11 mouse cellular contexts compared by ENCODE assay signal in genomic region chr15:102460409-102460808, GRCm38 (mm10). TPM values are rescaled to one million over a fixed set of nuclear protein-coding genes. Genes with fewer than 3 reads are reported as not detected.
DNase-seq lines count a peak whose midpoint lies in the region; ATAC-seq and TF ChIP-seq lines count a peak whose summit lies in the region.
"Had no signal": no experiment of that assay in that cellular context is flagged by ENCODE, and none has a peak within 500 bp of the region (broad histone marks: within the 10 kb centered on the region; RNA-seq: fewer than 3 reads in every experiment).

No protein-coding gene starts in this region.

- intact Hi-C loops in heart, postnatal 36 days (cut with DNase I), result no loop called here

- peak overlapping the region; percentile 5; the same call in 1 of the 2 replicates for H3K9ac ChIP-seq in heart, embryonic 12.5 days
- H3K9ac ChIP-seq in intestine, embryonic 16.5 days (ENCODE audit: low read depth, low read length), result peak overlapping the region; percentile 50; the same call in 1 of the 2 replicates
- peak overlapping the region; percentile 51 for H3K9ac ChIP-seq in stomach, embryonic 16.5 days (ENCODE audit: low read length)

- WGBS in heart, embryonic 12.5 days, result 70% methylated on average over 12 of the region's 12 CpGs
- 53% methylated on average over 12 of the region's 12 CpGs for WGBS in spleen, adult 2 months
- WGBS in intestine, embryonic 16.5 days, result 81% methylated on average over 12 of the region's 12 CpGs
- 76% methylated on average over 12 of the region's 12 CpGs for WGBS in stomach, embryonic 16.5 days

- no peaks in the 10 kb centered on the region for H3K9me3 ChIP-seq in heart, embryonic 12.5 days (replicated peaks)
- no peaks in the 10 kb centered on the region for H3K9me3 ChIP-seq in intestine, embryonic 16.5 days (ENCODE audit: control insufficient read depth, low read length)
- no peaks in the 10 kb centered on the region for H3K9me3 ChIP-seq in stomach, embryonic 16.5 days (replicated peaks; ENCODE audit: control insufficient read depth, low read length)

- H3K4me2 ChIP-seq in heart, embryonic 12.5 days, result peak overlapping the region; percentile 66
- H3K4me2 ChIP-seq in intestine, embryonic 16.5 days (ENCODE audit: low read depth, low read length), result peak overlapping the region; percentile 60
- peak overlapping the region; percentile 74 for H3K4me2 ChIP-seq in stomach, embryonic 16.5 days (ENCODE audit: low read depth, low read length)

- ATAC-seq in heart, embryonic 12.5 days (ENCODE audit: insufficient number of reproducible peaks, low FRiP score), result no peak
- no peak for ATAC-seq in intestine, embryonic 16.5 days
- no peak for ATAC-seq in stomach, embryonic 16.5 days (ENCODE audit: insufficient read depth, low FRiP score)

- no peak for DNase-seq in heart, postnatal 36 days
- DNase-seq in spleen, adult 2 months (ENCODE audit: low read depth in 1 of 2, low spot score in 2 of 2), result no peak
- no peak for DNase-seq in spleen, postnatal 14 days (ENCODE audit: low spot score in 2 of 2)
- DNase-seq in left cerebral cortex, adult 18-20 months (ENCODE audit: low spot score in 2 of 2), result no peak
- DNase-seq in frontal cortex, postnatal 36 days (ENCODE audit: low spot score in 2 of 2), result no peak
- DNase-seq: left cerebral cortex, postnatal 4 days had no signal

- H3K4me3 ChIP-seq in heart, embryonic 12.5 days, result peak overlapping the region; percentile 56
- peak overlapping the region; percentile 10; the same call in 1 of the 2 replicates for H3K4me3 ChIP-seq in spleen, adult 2 months (ENCODE audit: extremely low read depth, insufficient read depth, insufficient read length)
- H3K4me3 ChIP-seq in intestine, embryonic 16.5 days (ENCODE audit: low read length), result peak overlapping the region; percentile 62
- peak overlapping the region; percentile 64 for H3K4me3 ChIP-seq in stomach, embryonic 16.5 days (replicated peaks; ENCODE audit: low read length)

- H3K27me3 ChIP-seq in heart, embryonic 12.5 days (replicated peaks), result no peaks in the 10 kb centered on the region
- no peaks in the 10 kb centered on the region for H3K27me3 ChIP-seq in spleen, adult 2 months (ENCODE audit: control insufficient read depth, insufficient read depth, low read length)
- no peaks in the 10 kb centered on the region for H3K27me3 ChIP-seq in intestine, embryonic 16.5 days (replicated peaks; ENCODE audit: control insufficient read depth, insufficient read depth, low read length)
- no peaks in the 10 kb centered on the region for H3K27me3 ChIP-seq in stomach, embryonic 16.5 days (ENCODE audit: control insufficient read depth, insufficient read depth, low read length)

- H3K4me1 ChIP-seq in heart, embryonic 12.5 days (replicated peaks), result peaks cover 19% of the 10 kb centered on the region
- peaks cover 10% of the 10 kb centered on the region for H3K4me1 ChIP-seq in spleen, adult 2 months (ENCODE audit: control insufficient read depth, insufficient read depth, insufficient read length)
- H3K4me1 ChIP-seq in intestine, embryonic 16.5 days (ENCODE audit: control insufficient read depth, insufficient read depth, low read length), result peaks cover 14% of the 10 kb centered on the region
- H3K4me1 ChIP-seq in stomach, embryonic 16.5 days (ENCODE audit: control insufficient read depth, insufficient read depth, low read length), result peaks cover 13% of the 10 kb centered on the region

- peaks cover 17% of the 10 kb centered on the region; the same call in 1 of the 2 replicates for H3K36me3 ChIP-seq in heart, embryonic 12.5 days
- peaks cover 11% of the 10 kb centered on the region for H3K36me3 ChIP-seq in spleen, adult 2 months (ENCODE audit: control insufficient read depth, insufficient read depth, low read length)
- H3K36me3 ChIP-seq in intestine, embryonic 16.5 days (ENCODE audit: control insufficient read depth, insufficient read depth, low read length), result no peaks in the 10 kb centered on the region
- H3K36me3 ChIP-seq in stomach, embryonic 16.5 days (ENCODE audit: control insufficient read depth, insufficient read depth, low read length), result no peaks in the 10 kb centered on the region

- peak overlapping the region; percentile 64 for H3K27ac ChIP-seq in heart, embryonic 12.5 days (ENCODE audit: poor library complexity, severe bottlenecking)
- H3K27ac ChIP-seq in spleen, adult 2 months (ENCODE audit: insufficient read depth, low read length), result 0 out of 2 replicates have a peak overlapping the region, but pooled peaks have one; percentile 9
- peak overlapping the region; percentile 50; the same call in 1 of the 2 replicates for H3K27ac ChIP-seq in intestine, embryonic 16.5 days (ENCODE audit: low read length)
- H3K27ac ChIP-seq in stomach, embryonic 16.5 days (ENCODE audit: low read length), result peak overlapping the region; percentile 50; the same call in 1 of the 2 replicates

- no peak for TF ChIP-seq POLR2A in spleen, adult 2 months (IDR thresholded peaks at IDR 0.05; ENCODE audit: low read depth, low read length)

- no peak for TF ChIP-seq CTCF in spleen, adult 2 months (IDR thresholded peaks at IDR 0.05; ENCODE audit: extremely low read depth, insufficient read depth, insufficient read length, insufficient replicate concordance)

RNA-seq across cellular contexts. Expression of gene Prr13, which starts 1.6 kb away (rescaled TPM):
- 116 and 119 TPM in 2 replicates for polyA plus RNA-seq in heart, embryonic 12.5 days (2016; fragmentation: Nextera tagmentation; extraction: Ambion mirVana)
- 10 to 100 TPM; 19.4 to 26.1 TPM for total RNA-seq in heart, postnatal 36 days (2021)
- polyA plus RNA-seq in spleen, adult 2 months (2012; rRNA removed), result 170 and 215 TPM in 2 replicates
- 173 and 182 TPM in 2 replicates for polyA plus RNA-seq in intestine, embryonic 16.5 days (2015; fragmentation: Nextera tagmentation; extraction: Ambion mirVana)
- 131 and 157 TPM in 2 replicates for polyA plus RNA-seq in stomach, embryonic 16.5 days (2015; fragmentation: Nextera tagmentation; extraction: Ambion mirVana)
- total RNA-seq in left cerebral cortex, adult 18-20 months (2021), result 10 to 100 TPM; 55.0 to 57.5 TPM

RNA-seq across cellular contexts. Expression of gene Pcbp2, which starts 9.9 kb away (rescaled TPM):
- 134 and 142 TPM in 2 replicates for polyA plus RNA-seq in heart, embryonic 12.5 days (2016; fragmentation: Nextera tagmentation; extraction: Ambion mirVana)
- total RNA-seq in heart, postnatal 36 days (2021), result 100 to 1,000 TPM; 482 to 500 TPM
- polyA plus RNA-seq in spleen, adult 2 months (2012; rRNA removed), result 378 and 426 TPM in 2 replicates
- 138 and 152 TPM in 2 replicates for polyA plus RNA-seq in intestine, embryonic 16.5 days (2015; fragmentation: Nextera tagmentation; extraction: Ambion mirVana)
- 166 TPM in 2 replicates for polyA plus RNA-seq in stomach, embryonic 16.5 days (2015; fragmentation: Nextera tagmentation; extraction: Ambion mirVana)
- total RNA-seq in left cerebral cortex, adult 18-20 months (2021), result 100 to 1,000 TPM; 499 to 503 TPM

RNA-seq across cellular contexts. Expression of gene Amhr2, which starts 15.2 kb away (rescaled TPM):
- polyA plus RNA-seq in heart, embryonic 12.5 days (2016; fragmentation: Nextera tagmentation; extraction: Ambion mirVana), result 0.38 and 0.71 TPM in 2 replicates
- total RNA-seq in heart, postnatal 36 days (2021), result under 1 TPM; 0.16 to 0.78 TPM
- 0.56 and 0.66 TPM in 2 replicates for polyA plus RNA-seq in spleen, adult 2 months (2012; rRNA removed)
- 0.75 and 0.88 TPM in 2 replicates for polyA plus RNA-seq in intestine, embryonic 16.5 days (2015; fragmentation: Nextera tagmentation; extraction: Ambion mirVana)
- polyA plus RNA-seq in stomach, embryonic 16.5 days (2015; fragmentation: Nextera tagmentation; extraction: Ambion mirVana), result 0.68 and 2.5 TPM in 2 replicates
- total RNA-seq in left cerebral cortex, adult 18-20 months (2021), result 1 to 10 TPM; 1.7 to 2.1 TPM
- total RNA-seq: common myeloid progenitor, adult 5-6 weeks had no signal

RNA-seq across cellular contexts. Expression of gene Gm10337, which starts 43.1 kb away (rescaled TPM):
- polyA plus RNA-seq in heart, embryonic 12.5 days (2016; fragmentation: Nextera tagmentation; extraction: Ambion mirVana), result not detected in 2 replicates
- not detected for total RNA-seq in heart, postnatal 36 days (2021)
- polyA plus RNA-seq in spleen, adult 2 months (2012; rRNA removed), result not detected in 2 replicates
- polyA plus RNA-seq in intestine, embryonic 16.5 days (2015; fragmentation: Nextera tagmentation; extraction: Ambion mirVana), result 5.5 TPM in 1 of 2 replicates, not detected in the other
- polyA plus RNA-seq in stomach, embryonic 16.5 days (2015; fragmentation: Nextera tagmentation; extraction: Ambion mirVana), result not detected in 2 replicates
- total RNA-seq in left cerebral cortex, adult 18-20 months (2021), result not detected
- total RNA-seq: common myeloid progenitor, adult 5-6 weeks; gastrocnemius, adult 8-10 months; left cerebral cortex, postnatal 4 days had no signal

RNA-seq across cellular contexts. Expression of gene Sp1, which starts 54.5 kb away (rescaled TPM):
- polyA plus RNA-seq in heart, embryonic 12.5 days (2016; fragmentation: Nextera tagmentation; extraction: Ambion mirVana), result 6.9 and 7.3 TPM in 2 replicates
- 10 to 100 TPM; 45.7 to 49.1 TPM for total RNA-seq in heart, postnatal 36 days (2021)
- polyA plus RNA-seq in spleen, adult 2 months (2012; rRNA removed), result 19.6 and 22.7 TPM in 2 replicates
- polyA plus RNA-seq in intestine, embryonic 16.5 days (2015; fragmentation: Nextera tagmentation; extraction: Ambion mirVana), result 6.8 and 7.2 TPM in 2 replicates
- 9.5 and 10.3 TPM in 2 replicates for polyA plus RNA-seq in stomach, embryonic 16.5 days (2015; fragmentation: Nextera tagmentation; extraction: Ambion mirVana)
- 10 to 100 TPM; 23.8 to 32.2 TPM for total RNA-seq in left cerebral cortex, adult 18-20 months (2021)

Comparison
In these comparisons a context has a peak if more than half of its experiments do, and no peak if none do; other contexts are left out.
1. H3K27ac ChIP-seq: peak in every context shown above with its lines; median percentile 64 in heart, embryonic 12.5 days; 50 in intestine, embryonic 16.5 days; 50 in stomach, embryonic 16.5 days; 9 in spleen, adult 2 months.
2. H3K4me3 ChIP-seq: peak in every context shown above with its lines; median percentile 64 in stomach, embryonic 16.5 days; 62 in intestine, embryonic 16.5 days; 56 in heart, embryonic 12.5 days; 10 in spleen, adult 2 months.